Mouse (Mus musculus) small intestine, adult 2 months (tissue): ENCODE data around the gene Myo18a.

Experiments used
- CTCF ChIP-seq: fragments of 200-500 bp; IDR thresholded peaks from 2 replicates; pipeline ENCODE4 v1.5.1; 2012; ENCODE audit warnings: low read depth, mild to moderate bottlenecking, control low read depth, inconsistent platforms, low read length, moderate library complexity, mixed read lengths; ENCODE audit not compliant: insufficient replicate concordance, insufficient read length; ENCODE audit errors: extremely low read depth
- POLR2A ChIP-seq: fragments of 200-500 bp; IDR thresholded peaks from 2 replicates; pipeline ENCODE4 v1.6.1; 2012; ENCODE audit warnings: low read depth, mild to moderate bottlenecking, control low read depth, inconsistent platforms, low read length, moderate library complexity

- TF ChIP-seq CTCF: no peak
- no peak for TF ChIP-seq POLR2A
These were observed 99.8 kb downstream of the Myo18a start for GRCm38 (mm10) chr11:77862887-77863286.
